Mouse (Mus musculus) gastrocnemius, postnatal 4 days (tissue): ENCODE data around the gene Tgm5. TPM values are rescaled to one million over a fixed set of nuclear protein-coding genes. Genes with fewer than 3 reads are reported as not detected.

Experiments used
- total RNA-seq, 2 experiments: library from RNA; stranded (reverse); gene quantifications; 2 replicates each; pipeline ENCODE4 v1.2.3; 2021

The Tgm5 gene
- total RNA-seq, 2 experiments from 2014 or later = 0.17 TPM; not detected in 1

Other genes with a start within 250 kb of the Tgm5 start
- gene Cdan1, start 235.7 kb downstream of the Tgm5 start, total RNA-seq = 10 to 100 TPM; 11.0 to 13.1 TPM
- 10 to 100 TPM; 17.1 to 17.4 TPM for gene Ttbk2, start 235.2 kb downstream of the Tgm5 start, total RNA-seq
- 10 to 100 TPM; 21.6 to 22.3 TPM for gene Ubr1, start 115.1 kb downstream of the Tgm5 start, total RNA-seq
- gene Tmem62, start 108.8 kb downstream of the Tgm5 start, total RNA-seq = 1 to 10 TPM; 2.4 to 2.5 TPM
- gene Ccndbp1, start 77.4 kb downstream of the Tgm5 start, total RNA-seq = 10 to 100 TPM; 22.2 to 22.4 TPM
- under 1 TPM; 0.52 to 0.57 TPM for gene Epb42, start 48.8 kb downstream of the Tgm5 start, total RNA-seq
- not detected for gene Tgm7, start 24.0 kb upstream of the Tgm5 start, total RNA-seq
- gene Adal, start 54.6 kb upstream of the Tgm5 start, total RNA-seq = 10 to 100 TPM; 12.8 to 13.7 TPM
- gene Lcmt2, start 54.8 kb upstream of the Tgm5 start, total RNA-seq = 1 to 10 TPM; 5.6 to 6.4 TPM
- gene Tubgcp4, start 84.8 kb upstream of the Tgm5 start, total RNA-seq = 10 to 100 TPM; 20.8 to 23.1 TPM
- 1 to 10 TPM; 7.3 to 9.0 TPM for gene Zscan29, start 85.3 kb upstream of the Tgm5 start, total RNA-seq
- 10 to 100 TPM; 46.4 to 58.2 TPM for gene Trp53bp1, start 185.6 kb upstream of the Tgm5 start, total RNA-seq
- 10 to 100 TPM; 17.5 to 17.7 TPM for gene Map1a, start 203.8 kb upstream of the Tgm5 start, total RNA-seq